Mouse (Mus musculus) B cell, adult 2 months (primary cell): ENCODE measurements around the gene Lrrc28.
A peak's percentile ranks its signal among the peaks of the same experiment; 100 is the strongest.

Source experiments
- DNase-seq, 2 experiments: peaks; one replicate each; pipeline ENCODE4 v3.0.0; 2022

Gene Lrrc28

DNA sequence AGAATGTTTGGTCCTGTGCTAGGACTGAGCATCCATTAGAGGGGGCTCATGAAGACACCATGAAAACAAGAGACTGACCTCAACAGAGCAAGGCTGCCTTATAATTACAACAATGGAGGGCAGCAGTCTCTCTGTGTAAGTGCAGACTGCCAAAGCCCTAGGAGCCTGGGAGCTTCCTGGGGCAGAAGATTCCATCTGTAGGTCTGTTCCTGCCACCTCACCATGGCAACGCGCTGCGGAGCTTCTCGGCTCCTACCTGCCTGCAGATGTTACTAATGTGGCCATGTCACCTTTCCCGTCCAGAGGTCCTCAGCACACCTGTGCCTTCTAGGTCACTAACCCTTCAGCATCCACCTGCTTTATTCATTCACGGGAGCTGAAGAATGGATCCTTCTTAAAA, 52.4 kb downstream of the Lrrc28 start:
- no peak for DNase-seq

DNA sequence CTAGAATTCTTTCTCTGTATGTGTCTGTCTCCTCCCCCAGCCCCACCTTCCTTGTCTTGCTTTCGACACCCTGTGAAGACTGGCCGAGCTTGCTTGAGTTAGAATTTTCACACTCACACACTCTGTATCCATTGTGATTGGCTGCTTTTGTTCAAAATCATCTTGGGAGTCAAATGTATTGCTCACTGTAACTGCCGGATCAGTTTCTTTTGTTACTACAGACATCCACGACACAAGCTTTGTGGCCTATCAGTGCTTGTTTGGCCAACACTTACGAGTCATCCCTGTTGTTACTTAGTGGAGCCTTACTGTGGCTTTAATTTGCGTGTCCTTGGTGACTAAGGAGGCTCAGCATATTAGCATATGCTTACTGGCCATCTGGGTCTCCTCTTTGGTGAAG, 56.3 kb downstream of the Lrrc28 start:
- DNase-seq = no peak

- no peak for DNase-seq
Observed at GRCm38 (mm10) chr7:67586479-67586878, 58.6 kb downstream of the Lrrc28 start.

DNA sequence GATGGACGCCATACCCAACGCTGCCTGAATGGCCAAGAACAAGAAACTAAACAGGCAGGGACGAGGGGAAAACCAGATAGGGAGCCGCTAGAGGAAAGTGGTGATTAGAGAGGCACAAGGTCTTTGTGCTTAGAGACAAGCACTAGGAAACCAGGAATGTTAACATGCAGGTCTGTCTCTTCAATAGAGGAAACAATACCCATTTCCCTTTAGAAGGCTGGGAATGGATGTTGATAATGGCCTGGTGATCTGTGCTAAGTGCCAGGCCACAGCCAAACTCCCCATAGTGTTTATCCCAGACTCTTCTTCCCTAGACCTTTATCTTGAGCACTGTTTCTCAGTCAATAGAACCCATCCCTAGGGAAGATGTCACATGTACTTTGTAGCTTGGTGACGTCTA, 61.2 kb downstream of the Lrrc28 start:
- DNase-seq = no peak

GRCm38 (mm10) chr7:67578783-67579482, 66.1 kb downstream of the Lrrc28 start:
- DNase-seq = no peak

- no peak for DNase-seq
Observed at GRCm38 (mm10) chr7:67578044-67578443, 67.0 kb downstream of the Lrrc28 start.

DNA sequence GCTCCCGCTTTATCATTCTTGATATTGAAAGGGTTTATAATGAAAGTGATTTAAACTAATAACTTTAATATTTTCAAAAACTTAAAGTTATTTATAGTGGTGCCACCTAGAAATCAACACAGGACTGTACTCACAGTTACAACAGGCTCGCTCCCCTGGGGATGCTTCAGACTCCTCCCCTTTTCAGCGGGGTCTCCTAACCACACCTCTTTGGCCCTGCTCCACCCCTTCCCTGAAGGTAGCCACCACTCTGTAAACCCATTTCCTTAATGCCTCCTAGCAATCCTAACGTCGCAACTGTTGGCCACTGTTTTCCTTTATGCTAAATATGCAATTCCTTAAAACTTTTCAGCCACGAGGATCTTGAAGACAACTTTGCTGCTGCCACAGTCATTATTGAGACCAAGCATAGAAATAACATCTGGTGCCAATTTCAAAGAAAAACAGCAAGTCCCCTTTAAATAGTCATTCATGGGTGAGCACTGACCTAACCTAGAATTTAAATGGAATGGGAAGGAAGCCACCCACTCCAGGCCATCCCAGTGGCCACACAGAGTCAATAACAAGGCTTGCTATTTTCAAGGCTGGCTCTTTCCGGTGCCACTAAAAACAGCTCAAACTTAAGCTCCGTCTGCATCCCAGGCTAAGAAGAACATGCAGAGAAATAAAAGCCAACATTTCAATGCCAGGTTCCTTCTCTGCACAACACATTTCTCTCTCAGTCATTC, 78.4 kb downstream of the Lrrc28 start:
- no peak for DNase-seq

GRCm38 (mm10) chr7:67565132-67565531, 79.9 kb downstream of the Lrrc28 start:
- no peak for DNase-seq

DNA sequence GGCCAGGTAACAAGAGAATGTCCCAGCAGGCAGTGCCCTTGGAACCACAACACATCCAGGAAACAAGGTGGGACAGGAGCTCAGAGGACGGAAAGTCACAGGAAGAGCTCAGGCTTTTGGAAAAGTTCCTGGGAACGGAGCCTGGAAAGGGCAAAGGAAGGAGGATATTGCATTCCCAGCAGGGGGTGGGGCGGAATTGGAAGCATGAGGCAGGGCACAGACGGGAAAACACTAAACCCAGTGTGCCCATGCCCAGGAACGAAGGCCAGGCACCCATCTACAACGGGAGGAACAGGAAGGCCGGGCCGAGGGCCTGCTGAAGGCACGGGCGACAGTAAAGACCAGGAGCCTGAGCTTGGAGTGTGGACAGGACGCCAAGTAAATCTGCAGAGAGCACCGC, 82.9 kb downstream of the Lrrc28 start:
- DNase-seq = no peak

GRCm38 (mm10) chr7:67559486-67559885, 85.6 kb downstream of the Lrrc28 start:
- DNase-seq = no peak

- no peak for DNase-seq
Observed at GRCm38 (mm10) chr7:67558230-67558629, 86.8 kb downstream of the Lrrc28 start.

DNA sequence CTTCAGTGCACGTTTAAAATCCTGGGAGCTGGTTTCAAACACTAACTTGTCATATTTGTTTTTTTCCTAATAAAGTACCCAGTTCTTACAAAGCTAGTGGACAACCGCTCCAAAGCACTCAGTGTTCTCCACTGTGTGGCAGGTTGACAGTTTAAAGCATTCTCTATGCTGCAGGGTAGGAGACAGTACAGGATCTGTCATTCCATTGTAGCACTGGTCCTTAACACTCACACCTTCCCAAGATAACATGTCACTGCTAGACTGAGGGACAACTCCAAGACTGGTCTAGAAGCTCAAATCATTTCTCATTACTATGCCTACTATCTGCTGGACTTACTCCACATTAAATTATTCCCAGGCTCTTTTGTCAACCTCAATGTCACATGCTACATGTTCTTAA, 90.2 kb downstream of the Lrrc28 start:
- no peak for DNase-seq

- no peak for DNase-seq
Observed at GRCm38 (mm10) chr7:67551242-67551641, 93.8 kb downstream of the Lrrc28 start.

- DNase-seq = peak; percentile 18 to 25
Observed at GRCm38 (mm10) chr7:67549073-67549561, 96.0 kb downstream of the Lrrc28 start.

- DNase-seq = no peak
Observed at GRCm38 (mm10) chr7:67548599-67549041, 96.4 kb downstream of the Lrrc28 start.

GRCm38 (mm10) chr7:67546282-67546681, 98.8 kb downstream of the Lrrc28 start:
- DNase-seq = peak; percentile 52 to 53

- no peak for DNase-seq
Observed at GRCm38 (mm10) chr7:67544586-67544985, 100.5 kb downstream of the Lrrc28 start.

DNA sequence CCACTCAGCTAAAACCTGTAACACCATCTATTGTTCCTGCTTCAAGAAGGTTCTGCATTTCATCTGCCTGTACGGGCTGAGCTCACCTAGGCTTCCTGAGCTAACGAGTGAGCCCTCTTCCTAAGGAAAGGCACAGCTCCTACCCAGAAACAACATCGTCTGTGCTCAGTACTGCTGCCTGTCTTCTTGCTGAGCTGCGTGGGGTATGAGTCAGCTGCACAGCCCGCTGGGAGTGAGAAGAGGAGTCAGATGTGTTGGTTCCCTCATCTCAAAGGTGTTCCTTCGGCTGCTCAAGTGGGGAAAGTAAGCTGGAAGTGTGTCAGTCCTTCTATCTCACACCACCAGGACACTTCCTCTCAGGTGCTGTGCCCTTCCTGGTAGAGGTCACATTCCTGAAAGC, 101.4 kb downstream of the Lrrc28 start:
- no peak for DNase-seq

DNA sequence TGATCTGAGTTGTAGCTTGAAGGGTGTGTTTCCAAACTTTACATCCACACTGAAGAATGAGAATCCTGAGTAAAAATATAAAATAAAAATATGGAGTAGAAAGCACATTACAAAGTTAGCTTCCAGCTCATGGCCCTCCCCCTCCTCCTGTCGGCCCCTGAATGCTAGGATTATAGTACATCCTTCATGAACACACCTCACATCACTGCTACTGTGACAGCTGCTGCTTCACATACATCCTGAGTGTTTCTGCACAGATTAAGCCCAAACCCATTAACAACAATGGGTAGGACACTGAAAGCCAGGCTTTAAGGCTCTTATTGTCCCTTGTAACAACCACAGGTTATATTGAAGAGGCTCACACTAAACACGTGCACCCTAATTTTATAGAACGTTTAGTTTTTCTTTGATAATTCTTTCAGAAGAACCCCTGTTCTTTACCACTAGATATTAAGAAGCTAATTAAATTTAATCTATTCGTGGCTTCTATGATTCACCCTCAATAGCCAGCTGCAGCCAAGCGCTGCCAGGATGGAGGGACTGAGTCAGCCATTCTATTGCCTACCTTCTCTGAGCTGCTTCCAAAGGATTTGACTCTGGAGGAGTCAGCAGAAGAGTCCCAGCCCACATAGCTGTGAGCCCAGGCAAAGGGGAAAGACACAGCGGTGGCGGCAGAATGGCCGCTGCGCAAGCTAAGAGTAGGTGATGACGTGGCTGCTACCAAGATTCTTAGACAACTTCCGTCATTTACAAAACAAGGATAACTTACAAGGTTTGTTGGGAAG, 108.3 kb downstream of the Lrrc28 start:
- no peak for DNase-seq

DNA sequence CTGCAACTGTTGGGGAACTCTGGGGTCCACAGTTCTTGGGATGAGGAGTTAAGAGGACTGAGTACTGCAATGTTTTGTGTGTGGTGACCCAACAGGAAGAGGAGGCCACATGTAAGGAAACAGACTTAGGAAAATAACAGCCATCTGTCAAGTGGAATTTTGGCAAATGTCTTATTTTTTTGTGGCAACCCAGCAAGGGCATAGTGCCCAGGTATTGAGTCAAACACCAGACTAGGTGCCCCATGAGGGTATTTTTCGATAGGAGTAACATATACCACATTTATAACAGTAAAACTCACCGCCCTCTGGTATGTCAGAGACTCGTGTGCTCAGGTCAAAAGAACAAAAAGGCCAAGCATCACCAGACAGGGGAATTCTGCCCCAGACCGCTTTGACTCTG, 109.1 kb downstream of the Lrrc28 start:
- no peak for DNase-seq

GRCm38 (mm10) chr7:67530981-67531380, 114.1 kb downstream of the Lrrc28 start:
- no peak for DNase-seq

- no peak for DNase-seq
Observed at GRCm38 (mm10) chr7:67529381-67529780, 115.7 kb downstream of the Lrrc28 start.

- DNase-seq = no peak
Observed at GRCm38 (mm10) chr7:67528821-67529221, 116.2 kb downstream of the Lrrc28 start.
